8 mouse cellular contexts compared by ENCODE assay signal in the genomic region with DNA sequence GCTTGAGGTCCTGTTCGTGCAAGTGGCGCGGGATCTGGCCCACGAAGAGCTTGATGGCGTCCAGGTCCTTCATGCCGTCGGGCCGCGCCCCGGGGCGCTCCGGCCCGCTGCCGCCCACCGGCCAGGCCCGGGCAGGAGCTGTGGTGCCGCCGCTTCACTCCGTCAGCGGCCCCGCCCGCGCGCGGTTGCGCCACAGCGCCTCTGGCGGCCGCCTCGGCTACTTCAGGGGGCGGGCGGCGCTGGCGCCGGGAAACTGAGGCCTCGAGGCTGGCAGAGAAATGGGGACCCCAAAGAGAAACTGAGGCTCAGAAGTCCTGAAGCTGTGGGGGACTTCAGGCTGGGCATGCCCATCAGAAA. TPM values are rescaled to one million over a fixed set of nuclear protein-coding genes. Genes with fewer than 3 reads are reported as not detected.
DNase-seq lines count a peak whose midpoint lies in the region; ATAC-seq and TF ChIP-seq lines count a peak whose summit lies in the region.

Gene Celf5 (minus strand): TSS at position 177 of the 357 bp plus-strand sequence.

- peaks cover 0 to 26% of the 10 kb centered on the region in 2 experiments; a peak in 2 of 4 replicates for H3K4me1 ChIP-seq in ES-E14 (ENCODE audit: control insufficient read depth in 2 of 2, insufficient read depth in 2 of 2, low read length in 2 of 2, poor library complexity in 1 of 2)
- peaks cover 19% of the 10 kb centered on the region for H3K4me1 ChIP-seq in heart, embryonic 10.5 days
- H3K4me1 ChIP-seq in liver, embryonic 16.5 days (ENCODE audit: control insufficient read depth, low read depth, low read length), result peaks cover 9% of the 10 kb centered on the region
- 0 out of 2 replicates have a peak, but pooled peaks cover 2% of the 10 kb centered on the region for H3K4me1 ChIP-seq in neural tube, embryonic 11.5 days (ENCODE audit: control insufficient read depth, insufficient read depth, low read length)

- peak within 1 kb of the TSS; percentile 65 for H3K4me2 ChIP-seq in liver, embryonic 16.5 days (ENCODE audit: low read depth, low read length)
- peak within 1 kb of the TSS; percentile 55 for H3K4me2 ChIP-seq in neural tube, embryonic 11.5 days (ENCODE audit: low read depth)

- peak within 1 kb of the TSS; percentile 76 to 84 for H3K4me3 ChIP-seq in ES-E14 (ENCODE audit: insufficient read depth in 1 of 2, low read depth in 1 of 2, low read length in 2 of 2, poor library complexity in 1 of 2, severe bottlenecking in 1 of 2)
- peak within 1 kb of the TSS; percentile 60 for H3K4me3 ChIP-seq in heart, embryonic 10.5 days
- peak within 1 kb of the TSS; percentile 52 for H3K4me3 ChIP-seq in liver, embryonic 16.5 days (ENCODE audit: low read depth, low read length)
- peak within 1 kb of the TSS; percentile 40 for H3K4me3 ChIP-seq in neural tube, embryonic 11.5 days (ENCODE audit: low read depth, low read length)

- DNase-seq in A20 (ENCODE audit: low read depth, low spot score) (peak; percentile 65), ES-E14 (ENCODE audit: low read depth, low spot score) (no peak)
- peak; percentile 85 to 88 for DNase-seq in cerebellum, postnatal 10 days
- no peak for DNase-seq in heart, embryonic 10.5 days (ENCODE audit: low spot score)
- DNase-seq in kidney, postnatal 10 days, result peak; percentile 67
- DNase-seq in neural tube, embryonic 11.5 days (ENCODE audit: low spot score), result peak; percentile 76
- DNase-seq in yolk sac, embryonic 10.5 days (ENCODE audit: low spot score), result no peak

- peaks cover 54% of the 10 kb centered on the region for H3K27me3 ChIP-seq in heart, embryonic 10.5 days (ENCODE audit: insufficient read depth, poor library complexity, severe bottlenecking)
- peaks cover 39% of the 10 kb centered on the region for H3K27me3 ChIP-seq in liver, embryonic 16.5 days (ENCODE audit: control insufficient read depth, insufficient read depth, low read depth, low read length)
- H3K27me3 ChIP-seq in neural tube, embryonic 11.5 days (ENCODE audit: control insufficient read depth, insufficient read depth, low read length), result peaks cover 16% of the 10 kb centered on the region

- H3K27ac ChIP-seq in ES-E14 (ENCODE audit: insufficient read depth, low read depth, low read length, poor library complexity, severe bottlenecking), result no peak within 1 kb of the TSS
- H3K27ac ChIP-seq in heart, embryonic 10.5 days, result peak within 1 kb of the TSS; percentile 37; the same call in 1 of the 2 replicates
- no peak within 1 kb of the TSS for H3K27ac ChIP-seq in liver, embryonic 16.5 days (ENCODE audit: low read length)
- H3K27ac ChIP-seq in neural tube, embryonic 11.5 days (ENCODE audit: low read depth, low read length), result no peak within 1 kb of the TSS

- H3K36me3 ChIP-seq in ES-E14 (ENCODE audit: control insufficient read depth, insufficient read depth, low read length, poor library complexity, severe bottlenecking), result peaks cover 15% of the 10 kb centered on the region
- H3K36me3 ChIP-seq in heart, embryonic 10.5 days, result peaks cover 15% of the 10 kb centered on the region
- H3K36me3 ChIP-seq in liver, embryonic 16.5 days (ENCODE audit: control insufficient read depth, insufficient read depth), result peaks cover 2% of the 10 kb centered on the region; the same call in 1 of the 2 replicates
- peaks cover 4% of the 10 kb centered on the region; the same call in 1 of the 2 replicates for H3K36me3 ChIP-seq in neural tube, embryonic 11.5 days (ENCODE audit: control insufficient read depth, insufficient read depth, low read length)

- in situ Hi-C loops in ES-E14 (cut with MboI; ENCODE audit: low sequenced_read_pairs in 2 of 2, unreplicated experiment in 2 of 2), result no loop called here

- no peaks in the 10 kb centered on the region for H3K9me3 ChIP-seq in ES-E14 (ENCODE audit: control insufficient read depth, insufficient read depth, low read depth, low read length)
- H3K9me3 ChIP-seq in heart, embryonic 10.5 days, result no peaks in the 10 kb centered on the region
- no peaks in the 10 kb centered on the region; the same call in 1 of the 2 replicates for H3K9me3 ChIP-seq in liver, embryonic 16.5 days (replicated peaks; ENCODE audit: control insufficient read depth, low read length)
- H3K9me3 ChIP-seq in neural tube, embryonic 11.5 days (ENCODE audit: control insufficient read depth, low read length), result no peaks in the 10 kb centered on the region

- 1% methylated on average over 36 of the region's 36 CpGs for WGBS in heart, embryonic 10.5 days
- WGBS in liver, embryonic 16.5 days (ENCODE audit: insufficient replicate concordance), result under 1% methylated on average over 36 of the region's 36 CpGs
- under 1% methylated on average over 36 of the region's 36 CpGs for WGBS in neural tube, embryonic 11.5 days

- peak; percentile 39 for ATAC-seq in liver, embryonic 16.5 days (ENCODE audit: low read depth)
- peak; percentile 55 for ATAC-seq in neural tube, embryonic 11.5 days (ENCODE audit: insufficient read depth, low FRiP score, low TSS enrichment)

- H3K9ac ChIP-seq in ES-E14 (ENCODE audit: insufficient read depth, low read depth, low read length, poor library complexity, severe bottlenecking), result peak within 1 kb of the TSS; percentile 60
- no peak within 1 kb of the TSS; the same call in 1 of the 2 replicates for H3K9ac ChIP-seq in liver, embryonic 16.5 days (ENCODE audit: low read depth, low read length)
- H3K9ac ChIP-seq in neural tube, embryonic 11.5 days (ENCODE audit: low read length), result peak within 1 kb of the TSS; percentile 51

TF ChIP-seq in ES-E14, 5 proteins besides CTCF, POLR2A, EP300 and RAD21:
- TF ChIP-seq HCFC1 (IDR thresholded peaks at IDR 0.05; ENCODE audit: borderline replicate concordance, insufficient read depth, low read length) (0 out of 2 replicates have a peak, but pooled peaks have one; percentile 36), ZNF384 (IDR thresholded peaks at IDR 0.05; ENCODE audit: low read depth, low read length) (0 out of 2 replicates have a peak, but pooled peaks have one; percentile 6), MAFK (IDR thresholded peaks at IDR 0.05; ENCODE audit: insufficient read depth, low read depth, low read length) (no peak), CHD2 (IDR thresholded peaks at IDR 0.05; ENCODE audit: low read depth, low read length) (no peak), ZC3H11A (IDR thresholded peaks at IDR 0.05; ENCODE audit: borderline replicate concordance, low read depth, low read length) (no peak)

RNA-seq across cellular contexts. Expression of gene Celf5, which starts in this region (rescaled TPM):
- 5.0 and 8.2 TPM in 2 replicates for total RNA-seq in ES-E14 (2012; rRNA removed)
- 0.10 and 0.18 TPM in 2 replicates for polyA plus RNA-seq in heart, embryonic 10.5 days (2016; fragmentation: Nextera tagmentation; extraction: Ambion mirVana)
- polyA plus RNA-seq in liver, embryonic 16.5 days (2015; fragmentation: Nextera tagmentation; extraction: Ambion mirVana), result 0.05 TPM in 1 of 2 replicates, not detected in the other
- 10.6 and 11.1 TPM in 2 replicates for polyA plus RNA-seq in neural tube, embryonic 11.5 days (2014; fragmentation: Nextera tagmentation; extraction: Ambion mirVana)

Comparison
In these comparisons a context has a peak if more than half of its experiments do, and no peak if none do; other contexts are left out.
1. Peak in ATAC-seq, H3K4me3 ChIP-seq and H3K4me2 ChIP-seq in liver, embryonic 16.5 days; RNA of the gene not detected or under 1 TPM.
2. DNase-seq: peak in A20 (single experiment), cerebellum, postnatal 10 days (2 of 2), kidney, postnatal 10 days (single experiment) and neural tube, embryonic 11.5 days (single experiment); none in ES-E14 (single experiment), heart, embryonic 10.5 days (single experiment) and yolk sac, embryonic 10.5 days (single experiment).
3. Peak in every context shown above with its lines, with median percentiles within 50 percentile points of each other: H3K4me3 ChIP-seq.